Mouse (Mus musculus): ENCODE measurements at regions not wholly inside any gene's neighbourhood (a gene's known extent, or its start where the extent isn't known, plus 50 kb on each side); places are given as distances from the start of the nearest gene placed in this dataset.

- TF ChIP-seq POLR2A (IDR thresholded peaks at IDR 0.05; ENCODE audit: extremely low read depth, insufficient read depth, low read length) (no peak), CTCF (IDR thresholded peaks at IDR 0.05; ENCODE audit: low read depth, low read length) (no peak)
Measured at GRCm38 (mm10) chr3:39838377-39839145, 692.5 kb upstream of the Intu start.

Data from liver, adult 2 months (tissue).